Mouse (Mus musculus) liver, embryonic 16.5 days (tissue): ENCODE results near the gene Atg2b. TPM values are rescaled to one million over a fixed set of nuclear protein-coding genes. Genes with fewer than 3 reads are reported as not detected.

Experiments
- ATAC-seq: fragments of 200-750 bp; cut with Nextera tagmentation; 2 replicates; pipeline ENCODE4 v1.8.0; 2017; ENCODE audit warnings: low read depth, mild to moderate bottlenecking, moderate number of reproducible peaks, moderate library complexity
- H3K27ac ChIP-seq: fragments of 300-500 bp; sonication (generic); 2 replicates; pipeline ENCODE4 v1.5.1; 2014; ENCODE audit warnings: mild to moderate bottlenecking, low read length
- H3K27me3 ChIP-seq: fragments of 300-500 bp; sonication (generic); 2 replicates; pipeline ENCODE4 v1.6.1; 2014; ENCODE audit warnings: low read depth, low read length, mixed read lengths; ENCODE audit not compliant: control insufficient read depth, insufficient read depth
- H3K36me3 ChIP-seq: fragments of 300-500 bp; sonication (generic); 2 replicates; pipeline ENCODE4 v1.6.1; 2014; ENCODE audit warnings: mild to moderate bottlenecking; ENCODE audit not compliant: control insufficient read depth, insufficient read depth
- H3K4me1 ChIP-seq: fragments of 300-500 bp; sonication (generic); 2 replicates; pipeline ENCODE4 v1.6.1; 2014; ENCODE audit warnings: low read depth, low read length, mixed read lengths; ENCODE audit not compliant: control insufficient read depth
- H3K4me2 ChIP-seq: fragments of 300-500 bp; sonication (generic); 2 replicates; pipeline ENCODE4 v1.6.1; 2014; ENCODE audit warnings: low read depth, low read length, mixed read lengths
- H3K4me3 ChIP-seq: fragments of 300-500 bp; sonication (generic); 2 replicates; pipeline ENCODE4 v1.5.1; 2014; ENCODE audit warnings: low read depth, mild to moderate bottlenecking, low read length
- H3K9ac ChIP-seq: fragments of 300-500 bp; sonication (generic); 2 replicates; pipeline ENCODE4 v1.6.1; 2014; ENCODE audit warnings: low read depth, low read length
- H3K9me3 ChIP-seq: fragments of 300-500 bp; sonication (generic); replicated peaks from 2 replicates; pipeline ENCODE4 v1.6.1; 2016; ENCODE audit warnings: low read length; ENCODE audit not compliant: control insufficient read depth
- WGBS: fragments of 180-500 bp; shearing (Covaris S2); extraction: QIAGEN DNeasy Blood & Tissue Kit; methylation state at CpG from one replicate; pipeline ENCODE4 v1.1.7; 2014; ENCODE audit not compliant: insufficient replicate concordance; 5-methylcytosine and 5-hydroxymethylcytosine counted together
- polyA plus RNA-seq: library from polyadenylated mRNA; unstranded; fragments of >200 nt; fragmentation: Nextera tagmentation; extraction: Ambion mirVana; gene quantifications from 2 replicates; pipeline ENCODE4 v1.2.1, GENCODE M21; 2015

Gene Atg2b
- polyA plus RNA-seq, 1 experiment from 2014 or later = 7.3 TPM

- Histone ChIP-seq H3K4me2 (no peak overlapping the region), H3K36me3 (no peaks in the 10 kb centered on the region), H3K4me1 (peaks cover 15% of the 10 kb centered on the region), H3K9ac (no peak overlapping the region), H3K9me3 (no peaks in the 10 kb centered on the region), H3K27ac (no peak overlapping the region), H3K27me3 (no peaks in the 10 kb centered on the region), H3K4me3 (no peak overlapping the region)
- 66% methylated on average over 14 of the region's 14 CpGs for WGBS
- ATAC-seq = no peak
Measured at GRCm38 (mm10) chr12:105721452-105722132, 36.6 kb upstream of the Atg2b start.

GRCm38 (mm10) chr12:105720196-105720595, 35.2 kb upstream of the Atg2b start:
- H3K9ac ChIP-seq = no peak overlapping the region
- ATAC-seq = no peak
- no peak overlapping the region for H3K27ac ChIP-seq
- H3K36me3 ChIP-seq = no peaks in the 10 kb centered on the region
- no peaks in the 10 kb centered on the region for H3K27me3 ChIP-seq
- no peak overlapping the region for H3K4me3 ChIP-seq
- no peak overlapping the region for H3K4me2 ChIP-seq
- 45% methylated on average over 3 of the region's 3 CpGs for WGBS
- H3K9me3 ChIP-seq = no peaks in the 10 kb centered on the region
- H3K4me1 ChIP-seq = peaks cover 12% of the 10 kb centered on the region

- no peaks in the 10 kb centered on the region; the same call in 1 of the 2 replicates for H3K4me1 ChIP-seq
- H3K27me3 ChIP-seq = no peaks in the 10 kb centered on the region
- no peaks in the 10 kb centered on the region for H3K36me3 ChIP-seq
- H3K4me2 ChIP-seq = peak overlapping the region; percentile 24
- ATAC-seq = peak; percentile 35; the same call in 1 of the 2 replicates
- H3K4me3 ChIP-seq = no peak overlapping the region
- no peaks in the 10 kb centered on the region for H3K9me3 ChIP-seq
- no peak overlapping the region for H3K27ac ChIP-seq
- no peak overlapping the region for H3K9ac ChIP-seq
- 40% methylated on average over 17 of the region's 17 CpGs for WGBS
Measured at GRCm38 (mm10) chr12:105718616-105719015, 33.6 kb upstream of the Atg2b start.

- Histone ChIP-seq H3K4me2 (peak within 1 kb of the TSS; percentile 65), H3K27me3 (no peaks in the 10 kb centered on the region), H3K4me3 (peak within 1 kb of the TSS; percentile 34), H3K9ac (no peak within 1 kb of the TSS), H3K27ac (no peak within 1 kb of the TSS), H3K36me3 (no peaks in the 10 kb centered on the region), H3K4me1 (peaks cover 10% of the 10 kb centered on the region), H3K9me3 (no peaks in the 10 kb centered on the region)
- 8% methylated on average over 22 of the region's 22 CpGs for WGBS
- peak; percentile 99 for ATAC-seq
Measured at GRCm38 (mm10) chr12:105705799-105706487, 20.9 kb upstream of the Atg2b start, which contains the start of gene Ak7. TSS of gene Ak7 (plus strand) at chr12:105705976.

GRCm38 (mm10) chr12:105700433-105700832, 15.4 kb upstream of the Atg2b start:
- H3K27ac ChIP-seq = no peak overlapping the region
- peaks cover 6% of the 10 kb centered on the region for H3K4me1 ChIP-seq
- no peak overlapping the region for H3K4me2 ChIP-seq
- peaks cover 2% of the 10 kb centered on the region; the same call in 1 of the 2 replicates for H3K36me3 ChIP-seq
- no peaks in the 10 kb centered on the region for H3K9me3 ChIP-seq
- 84% methylated on average over 12 of the region's 12 CpGs for WGBS
- no peak for ATAC-seq
- no peak overlapping the region for H3K4me3 ChIP-seq
- H3K27me3 ChIP-seq = no peaks in the 10 kb centered on the region
- no peak overlapping the region for H3K9ac ChIP-seq

GRCm38 (mm10) chr12:105697104-105697780, 12.2 kb upstream of the Atg2b start:
- Histone ChIP-seq H3K9ac (no peak overlapping the region), H3K9me3 (no peaks in the 10 kb centered on the region)

GRCm38 (mm10) chr12:105695848-105696247, 10.8 kb upstream of the Atg2b start:
- ATAC-seq = no peak
- peaks cover 2% of the 10 kb centered on the region; the same call in 1 of the 2 replicates for H3K36me3 ChIP-seq
- no peak overlapping the region for H3K4me3 ChIP-seq
- no peak overlapping the region for H3K27ac ChIP-seq
- no peaks in the 10 kb centered on the region for H3K9me3 ChIP-seq
- 71% methylated on average over 7 of the region's 7 CpGs for WGBS
- H3K4me1 ChIP-seq = no peaks in the 10 kb centered on the region
- no peaks in the 10 kb centered on the region for H3K27me3 ChIP-seq
- H3K4me2 ChIP-seq = no peak overlapping the region
- H3K9ac ChIP-seq = no peak overlapping the region

More at GRCm38 (mm10) chr12:105697104-105697780, 12.2 kb upstream of the Atg2b start:
- WGBS = 76% methylated on average over 8 of the region's 8 CpGs
- no peak overlapping the region for H3K27ac ChIP-seq
- no peak overlapping the region for H3K4me2 ChIP-seq
- H3K36me3 ChIP-seq = peaks cover 2% of the 10 kb centered on the region; the same call in 1 of the 2 replicates
- no peak for ATAC-seq
- no peak overlapping the region for H3K4me3 ChIP-seq
- H3K4me1 ChIP-seq = no peaks in the 10 kb centered on the region
- no peaks in the 10 kb centered on the region for H3K27me3 ChIP-seq

GRCm38 (mm10) chr12:105694021-105694420, 9.0 kb upstream of the Atg2b start:
- Histone ChIP-seq H3K36me3 (peaks cover under 1% of the 10 kb centered on the region; the same call in 1 of the 2 replicates), H3K4me2 (no peak overlapping the region), H3K27me3 (no peaks in the 10 kb centered on the region), H3K9me3 (no peaks in the 10 kb centered on the region), H3K9ac (no peak overlapping the region), H3K4me1 (no peaks in the 10 kb centered on the region), H3K4me3 (no peak overlapping the region), H3K27ac (no peak overlapping the region)
- no peak for ATAC-seq
- 84% methylated on average over 2 of the region's 2 CpGs for WGBS
